Mouse (Mus musculus) heart, embryonic 10.5 days (tissue): ENCODE data around the gene Rdm1. TPM values are rescaled to one million over a fixed set of nuclear protein-coding genes. Genes with fewer than 3 reads are reported as not detected.
"Not testable (repeated sequence)": the region's sequence is repeated elsewhere in the genome, so short reads cannot be mapped to it uniquely, and the experiment has no call there.

Experiments
- DNase-seq: peaks from one replicate; pipeline ENCODE4 v3.0.0-alpha.2; 2017; ENCODE audit warnings: low spot score
- H3K27ac ChIP-seq: fragments of 300-500 bp; sonication (generic); 2 replicates; pipeline ENCODE4 v1.5.1; 2016; ENCODE audit warnings: mild to moderate bottlenecking
- H3K27me3 ChIP-seq: fragments of 300-500 bp; sonication (generic); 2 replicates; pipeline ENCODE4 v1.6.1; 2016; ENCODE audit warnings: mild to moderate bottlenecking; ENCODE audit not compliant: poor library complexity, insufficient read depth, severe bottlenecking
- H3K36me3 ChIP-seq: fragments of 300-500 bp; sonication (generic); 2 replicates; pipeline ENCODE4 v1.6.1; 2016; ENCODE audit warnings: mild to moderate bottlenecking, moderate library complexity
- H3K4me1 ChIP-seq: fragments of 300-500 bp; sonication (generic); 2 replicates; pipeline ENCODE4 v1.6.1; 2016; ENCODE audit warnings: mild to moderate bottlenecking
- H3K4me3 ChIP-seq: fragments of 300-500 bp; sonication (generic); 2 replicates; pipeline ENCODE4 v1.5.1; 2016; ENCODE audit warnings: mild to moderate bottlenecking, moderate library complexity
- H3K9me3 ChIP-seq: fragments of 300-500 bp; sonication (generic); 2 replicates; pipeline ENCODE4 v1.6.1; 2016; ENCODE audit warnings: mild to moderate bottlenecking, moderate library complexity
- WGBS: fragments of 180-500 bp; shearing (Covaris S2); methylation state at CpG from one replicate; pipeline ENCODE4 v1.1.7; 2016; 5-methylcytosine and 5-hydroxymethylcytosine counted together
- polyA plus RNA-seq: library from polyadenylated mRNA; unstranded; fragments of >200 nt; fragmentation: Nextera tagmentation; extraction: Ambion mirVana; gene quantifications from 2 replicates; pipeline ENCODE4 v1.2.1, GENCODE M21; 2016

Rdm1 gene
- polyA plus RNA-seq, 1 experiment from 2014 or later = 24.0 TPM

GRCm38 (mm10) chr11:101626649-101626994 lies 373 bp upstream of the Rdm1 start:
- WGBS = 6% methylated on average over 8 of the region's 8 CpGs
- peak overlapping the region; percentile 49 for H3K4me3 ChIP-seq
- H3K9me3 ChIP-seq = no peaks in the 10 kb centered on the region
- peak overlapping the region; percentile 97 for H3K27ac ChIP-seq
- H3K4me1 ChIP-seq = peaks cover 18% of the 10 kb centered on the region
- no peaks in the 10 kb centered on the region for H3K27me3 ChIP-seq
- H3K36me3 ChIP-seq = no peaks in the 10 kb centered on the region
- DNase-seq = no peak

- peak; percentile 97 for DNase-seq
- Histone ChIP-seq H3K4me3 (peak overlapping the region; percentile 72), H3K4me1 (peaks cover 18% of the 10 kb centered on the region), H3K36me3 (peaks cover 2% of the 10 kb centered on the region; the same call in 1 of the 2 replicates), H3K27ac (peak overlapping the region; percentile 98), H3K9me3 (no peaks in the 10 kb centered on the region), H3K27me3 (no peaks in the 10 kb centered on the region)
- under 1% methylated on average over 33 of the region's 33 CpGs for WGBS
These were observed 1.0 kb downstream of the Rdm1 start for GRCm38 (mm10) chr11:101627857-101628559.

DNA sequence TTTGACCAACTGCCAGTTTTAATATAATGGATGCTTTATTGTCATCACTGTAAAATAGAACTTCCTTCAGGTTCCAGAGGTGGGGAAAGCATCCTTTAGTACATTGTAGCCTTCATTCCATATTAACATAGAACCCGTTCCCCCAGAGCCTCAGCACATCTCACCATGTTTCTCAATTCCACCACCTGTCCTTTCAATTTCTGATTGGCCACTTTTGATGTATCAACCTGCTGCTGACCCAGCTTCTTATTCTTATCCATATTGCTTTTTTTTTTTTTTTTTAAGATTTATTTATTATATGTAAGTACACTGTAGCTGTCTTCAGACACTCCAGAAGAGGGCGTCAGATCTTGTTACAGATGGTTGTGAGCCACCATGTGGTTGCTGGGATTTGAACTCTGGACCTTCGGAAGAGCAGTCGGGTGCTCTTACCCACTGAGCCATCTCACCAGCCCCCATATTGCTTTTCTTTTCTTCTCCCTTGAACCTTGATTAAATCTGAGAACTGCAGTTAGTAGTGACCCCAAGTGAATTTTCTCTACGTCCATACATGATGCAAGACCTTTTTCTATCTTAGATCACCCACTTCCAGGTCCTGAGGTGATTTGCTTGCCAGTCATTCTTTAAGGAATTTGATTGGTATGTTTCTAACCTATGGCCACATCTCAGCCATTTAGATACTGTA lies 1.9 kb downstream of the Rdm1 start:
- Histone ChIP-seq H3K4me3 (peak overlapping the region; percentile 72), H3K4me1 (peaks cover 18% of the 10 kb centered on the region), H3K27ac (0 out of 2 replicates have a peak overlapping the region, but pooled peaks have one; percentile 98)
- H3K9me3 ChIP-seq, H3K36me3 ChIP-seq, DNase-seq, H3K27me3 ChIP-seq: not testable (repeated sequence)
- 68% methylated on average over 4 of the region's 5 CpGs for WGBS

DNA sequence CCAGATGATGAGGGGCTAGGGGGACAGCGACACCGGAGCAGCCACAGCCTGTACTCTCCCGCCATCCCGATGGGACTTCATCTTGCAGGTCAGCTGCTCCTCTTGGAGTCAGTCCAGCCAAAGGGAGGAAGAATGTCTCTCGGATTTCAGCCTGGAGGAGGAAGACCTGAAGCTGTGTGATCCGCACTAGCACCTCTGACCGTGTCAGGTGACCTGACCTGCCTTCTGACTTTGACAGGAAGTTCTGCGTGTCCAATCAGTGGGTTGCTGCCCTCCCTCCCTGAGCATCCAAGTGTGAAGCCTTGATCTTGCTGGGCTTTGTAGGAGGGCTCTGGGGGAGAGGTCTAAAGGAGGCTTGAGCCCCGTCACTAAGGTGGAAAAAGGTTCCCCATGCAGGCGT lies 8.7 kb downstream of the Rdm1 start:
- 74% methylated on average over 10 of the region's 10 CpGs for WGBS
- Histone ChIP-seq H3K36me3 (peaks cover 12% of the 10 kb centered on the region; the same call in 1 of the 2 replicates), H3K9me3 (no peaks in the 10 kb centered on the region), H3K27me3 (no peaks in the 10 kb centered on the region), H3K4me1 (peaks cover 2% of the 10 kb centered on the region; the same call in 1 of the 2 replicates), H3K4me3 (no peak overlapping the region), H3K27ac (no peak overlapping the region)
- DNase-seq = no peak

GRCm38 (mm10) chr11:101639761-101640160 lies 12.8 kb downstream of the Rdm1 start:
- no peaks in the 10 kb centered on the region for H3K27me3 ChIP-seq
- DNase-seq = no peak
- no peak overlapping the region for H3K27ac ChIP-seq
- peaks cover 3% of the 10 kb centered on the region; the same call in 1 of the 2 replicates for H3K4me1 ChIP-seq
- H3K36me3 ChIP-seq = peaks cover 5% of the 10 kb centered on the region; the same call in 1 of the 2 replicates
- 86% methylated on average over 4 of the region's 4 CpGs for WGBS
- H3K4me3 ChIP-seq = no peak overlapping the region
- H3K9me3 ChIP-seq = no peaks in the 10 kb centered on the region

- H3K4me1 ChIP-seq, H3K27me3 ChIP-seq, H3K9me3 ChIP-seq, H3K36me3 ChIP-seq: not testable (repeated sequence)
- WGBS = 6% methylated on average over 53 of the region's 53 CpGs
- DNase-seq = peak; percentile 86
- Histone ChIP-seq H3K4me3 (peak overlapping the region; percentile 51), H3K27ac (peak overlapping the region; percentile 84)
These were observed 14.1 kb downstream of the Rdm1 start for GRCm38 (mm10) chr11:101640857-101641709.

DNA sequence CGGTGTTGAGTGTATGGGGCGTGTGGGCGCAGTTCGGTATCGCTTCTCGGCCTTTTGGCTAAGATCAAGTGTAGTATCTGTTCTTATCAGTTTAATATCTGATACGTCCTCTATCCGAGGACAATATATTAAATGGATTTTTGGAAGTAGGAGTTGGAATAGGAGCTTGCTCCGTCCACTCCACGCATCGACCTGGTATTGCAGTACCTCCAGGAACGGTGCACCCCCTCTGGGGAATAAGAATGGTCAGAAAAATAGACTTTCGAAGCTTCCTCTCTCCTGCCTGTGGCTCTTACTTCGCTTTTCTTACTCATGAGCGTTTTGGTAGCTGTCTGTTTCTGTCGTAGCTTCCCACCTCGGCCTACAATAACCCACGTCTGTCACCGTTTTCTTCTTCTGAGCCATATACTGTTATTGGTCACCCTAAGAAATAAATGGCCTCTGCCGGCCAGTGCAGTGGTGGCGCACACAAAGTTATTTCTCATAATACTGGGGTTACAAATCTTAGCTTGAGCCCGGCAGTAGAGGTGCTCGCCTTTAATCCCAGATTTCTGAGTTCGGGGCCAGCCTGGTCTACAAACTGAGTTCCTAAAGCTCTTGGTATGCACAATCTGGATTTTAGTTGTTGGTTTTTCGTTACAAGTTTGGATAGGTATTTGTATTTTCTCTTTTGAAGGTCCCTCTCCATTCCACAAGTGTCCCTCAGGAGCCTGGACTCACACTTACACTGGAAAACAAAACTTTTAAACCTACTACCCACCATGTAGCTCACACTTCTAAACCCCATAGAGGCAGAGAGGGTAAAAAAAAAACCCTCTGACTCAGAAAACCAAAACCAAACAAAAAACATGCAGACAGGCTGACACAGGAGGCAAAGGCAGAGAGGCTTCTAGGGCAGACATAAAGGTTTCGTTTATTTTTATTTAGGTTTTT lies 15.0 kb downstream of the Rdm1 start:
- WGBS = 6% methylated on average over 14 of the region's 26 CpGs

DNA sequence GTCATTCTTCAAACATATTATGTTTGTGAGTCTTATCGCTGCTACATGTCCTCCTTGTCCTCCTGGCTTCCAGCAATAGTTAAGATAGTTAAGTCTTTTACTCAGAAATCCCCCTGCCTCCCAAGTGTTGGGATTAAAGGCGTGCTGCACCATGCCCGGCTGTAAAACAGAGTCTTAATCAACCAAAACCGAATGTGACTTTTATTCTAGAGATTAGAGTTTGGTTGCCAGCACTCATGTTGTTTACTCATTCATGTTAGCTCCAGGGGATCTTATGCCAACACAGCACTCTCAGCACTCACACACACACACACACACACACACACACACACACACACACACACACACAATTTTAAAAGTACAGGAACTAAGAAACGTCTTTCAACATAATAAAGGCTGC lies 15.9 kb downstream of the Rdm1 start:
- H3K27ac ChIP-seq = no peak overlapping the region
- H3K27me3 ChIP-seq = no peaks in the 10 kb centered on the region
- 50% methylated on average over 5 of the region's 5 CpGs for WGBS
- H3K9me3 ChIP-seq = no peaks in the 10 kb centered on the region
- no peak for DNase-seq
- H3K4me3 ChIP-seq = no peak overlapping the region
- peaks cover 3% of the 10 kb centered on the region; the same call in 1 of the 2 replicates for H3K4me1 ChIP-seq
- no peaks in the 10 kb centered on the region for H3K36me3 ChIP-seq

More for the DNA sequence above, 15.0 kb downstream of the Rdm1 start:
- H3K4me3 ChIP-seq, H3K27me3 ChIP-seq, H3K36me3 ChIP-seq, H3K9me3 ChIP-seq, H3K4me1 ChIP-seq: not testable (repeated sequence)
- peak; percentile 89 for DNase-seq
- H3K27ac ChIP-seq = peak overlapping the region; percentile 84

DNA sequence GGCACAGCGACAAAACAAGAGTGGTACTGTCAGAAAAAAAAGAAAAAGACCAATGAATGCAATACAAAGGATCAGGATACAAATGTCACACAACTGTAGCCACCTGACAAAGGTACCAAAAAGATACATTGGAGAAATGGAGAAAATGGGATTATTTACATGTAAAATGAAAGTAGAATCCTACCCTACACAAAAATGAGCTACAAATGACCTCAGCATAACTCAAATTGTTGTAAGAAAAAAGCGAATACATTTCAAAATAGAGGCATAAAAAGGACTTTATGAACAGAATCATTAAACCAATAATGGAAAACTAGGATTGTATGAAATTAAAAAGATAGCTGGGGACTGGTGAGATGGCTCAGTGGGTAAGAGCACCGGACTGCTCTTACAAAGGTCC lies 17.6 kb downstream of the Rdm1 start:
- Histone ChIP-seq H3K27me3 (no peaks in the 10 kb centered on the region), H3K4me1 (peaks cover 3% of the 10 kb centered on the region; the same call in 1 of the 2 replicates), H3K4me3 (no peak overlapping the region), H3K27ac (no peak overlapping the region), H3K9me3 (no peaks in the 10 kb centered on the region), H3K36me3 (no peaks in the 10 kb centered on the region)
- 55% methylated on average over 3 of the region's 3 CpGs for WGBS
- DNase-seq = no peak

DNA sequence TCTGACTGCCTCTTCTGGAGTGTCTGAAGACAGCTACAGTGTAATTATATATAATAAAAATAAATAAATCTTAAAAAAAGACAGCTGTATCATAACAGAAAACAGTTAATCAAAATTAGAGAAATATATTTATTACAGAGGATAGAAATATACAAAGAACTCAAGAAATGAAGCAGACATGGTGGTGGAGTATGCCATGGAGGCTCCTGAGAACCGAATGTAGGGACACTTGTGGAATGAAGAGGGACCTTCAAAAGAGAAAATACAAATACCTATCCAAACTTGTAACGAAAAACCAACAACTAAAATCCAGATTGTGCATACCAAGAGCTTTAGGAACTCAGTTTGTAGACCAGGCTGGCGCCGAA lies 18.0 kb downstream of the Rdm1 start:
- not testable (repeated sequence) for H3K4me1 ChIP-seq, H3K27ac ChIP-seq, H3K27me3 ChIP-seq, H3K9me3 ChIP-seq, H3K4me3 ChIP-seq, DNase-seq, H3K36me3 ChIP-seq
- WGBS = 2% methylated on average over 4 of the region's 4 CpGs

DNA sequence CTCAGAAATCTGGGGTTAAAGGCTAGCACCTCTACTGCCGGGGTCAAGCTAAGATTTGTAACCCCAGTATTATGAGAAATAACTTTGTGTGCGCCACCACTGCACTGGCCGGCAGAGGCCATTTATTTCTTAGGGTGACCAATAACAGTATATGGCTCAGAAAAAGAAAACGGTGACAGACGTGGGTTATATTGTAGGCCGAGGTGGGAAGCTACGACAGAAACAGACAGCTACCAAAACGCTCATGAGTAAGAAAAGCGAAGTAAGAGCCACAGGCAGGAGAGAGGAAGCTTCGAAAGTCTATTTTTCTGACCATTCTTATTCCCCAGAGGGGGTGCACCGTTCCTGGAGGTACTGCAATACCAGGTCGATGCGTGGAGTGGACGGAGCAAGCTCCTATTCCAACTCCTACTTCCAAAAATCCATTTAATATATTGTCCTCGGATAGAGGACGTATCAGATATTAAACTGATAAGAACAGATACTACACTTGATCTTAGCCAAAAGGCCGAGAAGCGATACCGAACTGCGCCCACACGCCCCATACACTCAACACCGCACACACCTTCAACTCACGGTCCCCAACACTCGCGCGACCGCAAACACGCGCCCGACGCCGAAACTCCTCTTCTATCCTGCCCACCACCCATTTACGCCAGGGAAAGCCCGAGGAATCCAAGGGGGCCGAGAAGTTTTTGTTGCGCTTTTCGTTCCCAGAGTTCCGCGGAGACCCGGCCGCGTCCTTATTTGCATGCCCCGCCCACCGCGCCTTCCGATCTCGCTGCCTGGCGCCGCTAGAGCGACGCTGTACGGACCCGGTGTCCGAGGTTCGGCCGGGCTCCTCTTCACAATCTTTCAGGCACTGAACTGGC lies 18.7 kb downstream of the Rdm1 start:
- H3K36me3 ChIP-seq, H3K4me1 ChIP-seq, H3K27me3 ChIP-seq, H3K9me3 ChIP-seq: not testable (repeated sequence)
- under 1% methylated on average over 45 of the region's 56 CpGs for WGBS
- DNase-seq = peak; percentile 90
- peak overlapping the region; percentile 43 for H3K4me3 ChIP-seq
- H3K27ac ChIP-seq = peak overlapping the region; percentile 89
